In genomic region chr9:67361511-67361910, GRCm38 (mm10) we compare ENCODE assay signal across 22 mouse cellular contexts.
DNase-seq lines count a peak whose midpoint lies in the region; ATAC-seq and TF ChIP-seq lines count a peak whose summit lies in the region.
"Had no signal": no experiment of that assay in that cellular context is flagged by ENCODE, and none has a peak within 500 bp of the region (broad histone marks: within the 10 kb centered on the region; RNA-seq: fewer than 3 reads in every experiment).

No protein-coding gene starts in this region.

- 61% methylated on average over 5 of the region's 5 CpGs for WGBS in forebrain, embryonic 12.5 days
- WGBS in forebrain, embryonic 10.5 days, result 90% methylated on average over 5 of the region's 5 CpGs
- WGBS in midbrain, postnatal 0 days, result 47% methylated on average over 5 of the region's 5 CpGs
- WGBS in midbrain, embryonic 13.5 days, result 71% methylated on average over 5 of the region's 5 CpGs
- 30% methylated on average over 5 of the region's 5 CpGs for WGBS in forebrain, embryonic 16.5 days
- 80% methylated on average over 5 of the region's 5 CpGs for WGBS in liver, embryonic 11.5 days
- WGBS in lung, adult 2 months, result 83% methylated on average over 5 of the region's 5 CpGs

- no peak for DNase-seq in forebrain, embryonic 10.5 days (ENCODE audit: extremely low spot score, low spot score)
- DNase-seq in midbrain, postnatal 0 days (ENCODE audit: low spot score), result peak; percentile 44
- DNase-seq in liver, embryonic 11.5 days (ENCODE audit: low spot score), result no peak
- no peak for DNase-seq in lung, adult 2 months
- DNase-seq: adrenal gland, postnatal 14 days; cerebellum, adult 11 months; cerebellum, adult 8-10 months; cerebellum, postnatal 14 days; embryo, embryonic 11 days; gastrocnemius, adult 2 months; gastrocnemius, postnatal 25 days had no signal

- TF ChIP-seq POLR2A in lung, adult 2 months (IDR thresholded peaks at IDR 0.05; ENCODE audit: borderline replicate concordance, extremely low read depth, low read depth, low read length), result no peak

- no peaks in the 10 kb centered on the region for H3K36me3 ChIP-seq in forebrain, embryonic 12.5 days (replicated peaks)
- H3K36me3 ChIP-seq in forebrain, embryonic 10.5 days (replicated peaks), result peaks cover 16% of the 10 kb centered on the region
- 0 out of 2 replicates have a peak, but pooled peaks cover 4% of the 10 kb centered on the region for H3K36me3 ChIP-seq in midbrain, postnatal 0 days (ENCODE audit: insufficient read depth, low read length)
- 0 out of 2 replicates have a peak, but pooled peaks cover 3% of the 10 kb centered on the region for H3K36me3 ChIP-seq in midbrain, embryonic 13.5 days
- no peaks in the 10 kb centered on the region for H3K36me3 ChIP-seq in forebrain, embryonic 16.5 days (ENCODE audit: control insufficient read depth, insufficient read depth)
- no peaks in the 10 kb centered on the region for H3K36me3 ChIP-seq in liver, embryonic 11.5 days (ENCODE audit: control insufficient read depth, insufficient read depth, low read length)

- no peaks in the 10 kb centered on the region for H3K27me3 ChIP-seq in forebrain, embryonic 12.5 days
- H3K27me3 ChIP-seq in forebrain, embryonic 10.5 days (ENCODE audit: poor library complexity, severe bottlenecking), result no peaks in the 10 kb centered on the region
- no peaks in the 10 kb centered on the region for H3K27me3 ChIP-seq in midbrain, postnatal 0 days (ENCODE audit: insufficient read depth, low read length)
- no peaks in the 10 kb centered on the region for H3K27me3 ChIP-seq in midbrain, embryonic 13.5 days
- no peaks in the 10 kb centered on the region for H3K27me3 ChIP-seq in forebrain, embryonic 16.5 days (replicated peaks; ENCODE audit: control insufficient read depth, insufficient read depth, low read length)
- H3K27me3 ChIP-seq in liver, embryonic 11.5 days (replicated peaks; ENCODE audit: control insufficient read depth, insufficient read depth, low read length), result no peaks in the 10 kb centered on the region
- H3K27me3 ChIP-seq: embryonic facial prominence, embryonic 15.5 days; heart, embryonic 12.5 days; hindbrain, embryonic 15.5 days; Patski had no signal

- TF ChIP-seq CTCF in midbrain, postnatal 0 days (IDR thresholded peaks at IDR 0.05), result no peak
- no peak for TF ChIP-seq CTCF in lung, adult 2 months (IDR thresholded peaks at IDR 0.05; ENCODE audit: insufficient read depth, low read length)

- H3K4me3 ChIP-seq in forebrain, embryonic 12.5 days (replicated peaks), result no peak overlapping the region
- H3K4me3 ChIP-seq in forebrain, embryonic 10.5 days, result no peak overlapping the region
- no peak overlapping the region for H3K4me3 ChIP-seq in midbrain, postnatal 0 days (ENCODE audit: low read depth, low read length)
- no peak overlapping the region for H3K4me3 ChIP-seq in midbrain, embryonic 13.5 days (replicated peaks)
- no peak overlapping the region for H3K4me3 ChIP-seq in forebrain, embryonic 16.5 days (replicated peaks; ENCODE audit: low read length)
- no peak overlapping the region for H3K4me3 ChIP-seq in liver, embryonic 11.5 days (ENCODE audit: low read depth, low read length)
- H3K4me3 ChIP-seq in lung, adult 2 months (replicated peaks; ENCODE audit: extremely low read depth, low read depth, low read length), result no peak overlapping the region
- H3K4me3 ChIP-seq: embryonic facial prominence, embryonic 15.5 days; erythroblast, embryonic 14.5 days; gastrocnemius, adult 2 months; heart, embryonic 12.5 days; hindbrain, embryonic 15.5 days had no signal

- no peak overlapping the region for H3K9ac ChIP-seq in forebrain, embryonic 12.5 days
- H3K9ac ChIP-seq in midbrain, postnatal 0 days (replicated peaks; ENCODE audit: low read length, poor library complexity, severe bottlenecking), result no peak overlapping the region
- no peak overlapping the region for H3K9ac ChIP-seq in midbrain, embryonic 13.5 days (replicated peaks)
- no peak overlapping the region for H3K9ac ChIP-seq in forebrain, embryonic 16.5 days (replicated peaks; ENCODE audit: low read depth, low read length)
- no peak overlapping the region for H3K9ac ChIP-seq in liver, embryonic 11.5 days (ENCODE audit: low read depth, low read length)
- H3K9ac ChIP-seq: embryonic facial prominence, embryonic 15.5 days; heart, embryonic 12.5 days; hindbrain, embryonic 15.5 days had no signal

- no peak overlapping the region for H3K4me2 ChIP-seq in forebrain, embryonic 12.5 days
- H3K4me2 ChIP-seq in midbrain, postnatal 0 days (ENCODE audit: low read depth, low read length, poor library complexity, severe bottlenecking), result no peak overlapping the region
- H3K4me2 ChIP-seq in midbrain, embryonic 13.5 days (replicated peaks), result no peak overlapping the region
- H3K4me2 ChIP-seq in forebrain, embryonic 16.5 days (ENCODE audit: low read length), result no peak overlapping the region
- H3K4me2 ChIP-seq in liver, embryonic 11.5 days, result no peak overlapping the region
- H3K4me2 ChIP-seq: embryonic facial prominence, embryonic 15.5 days; heart, embryonic 12.5 days; hindbrain, embryonic 15.5 days had no signal

- peak overlapping the region; percentile 63 for H3K27ac ChIP-seq in forebrain, embryonic 12.5 days
- no peak overlapping the region; the same call in 1 of the 2 replicates for H3K27ac ChIP-seq in forebrain, embryonic 10.5 days
- H3K27ac ChIP-seq in midbrain, postnatal 0 days (ENCODE audit: low read depth, low read length), result no peak overlapping the region
- no peak overlapping the region for H3K27ac ChIP-seq in midbrain, embryonic 13.5 days
- no peak overlapping the region for H3K27ac ChIP-seq in forebrain, embryonic 16.5 days (ENCODE audit: low read length)
- no peak overlapping the region for H3K27ac ChIP-seq in liver, embryonic 11.5 days (ENCODE audit: low read depth, low read length)
- H3K27ac ChIP-seq: embryonic facial prominence, embryonic 15.5 days; gastrocnemius, adult 2 months; hindbrain, embryonic 15.5 days had no signal

- no peak for ATAC-seq in forebrain, embryonic 12.5 days (ENCODE audit: low FRiP score)
- ATAC-seq in midbrain, postnatal 0 days (ENCODE audit: low FRiP score), result no peak
- no peak for ATAC-seq in midbrain, embryonic 13.5 days
- peak; percentile 58; the same call in 1 of the 2 replicates for ATAC-seq in forebrain, embryonic 16.5 days
- ATAC-seq in liver, embryonic 11.5 days (replicated peaks; ENCODE audit: low FRiP score), result no peak
- ATAC-seq: activated CD4-positive, CD25-positive, alpha-beta regulatory T cell, adult 4 months; inflammation-experienced regulatory T-cells, adult 6 months; intestine, postnatal 0 days; Patski had no signal

- H3K4me1 ChIP-seq in forebrain, embryonic 12.5 days, result no peaks in the 10 kb centered on the region; the same call in 1 of the 2 replicates
- peaks cover 8% of the 10 kb centered on the region; the same call in 1 of the 2 replicates for H3K4me1 ChIP-seq in forebrain, embryonic 10.5 days
- no peaks in the 10 kb centered on the region for H3K4me1 ChIP-seq in midbrain, postnatal 0 days (ENCODE audit: insufficient read depth, low read length)
- 0 out of 2 replicates have a peak, but pooled peaks cover 5% of the 10 kb centered on the region for H3K4me1 ChIP-seq in midbrain, embryonic 13.5 days (replicated peaks)
- peaks cover 3% of the 10 kb centered on the region; the same call in 1 of the 2 replicates for H3K4me1 ChIP-seq in forebrain, embryonic 16.5 days (replicated peaks; ENCODE audit: control insufficient read depth, insufficient read depth, low read length)
- H3K4me1 ChIP-seq in liver, embryonic 11.5 days (replicated peaks; ENCODE audit: control insufficient read depth, insufficient read depth, low read length), result no peaks in the 10 kb centered on the region
- H3K4me1 ChIP-seq in lung, adult 2 months (ENCODE audit: control insufficient read depth, insufficient read depth, low read length), result no peaks in the 10 kb centered on the region
- H3K4me1 ChIP-seq: heart, embryonic 12.5 days had no signal

- H3K9me3 ChIP-seq in forebrain, embryonic 12.5 days, result no peaks in the 10 kb centered on the region
- no peaks in the 10 kb centered on the region; the same call in 1 of the 2 replicates for H3K9me3 ChIP-seq in forebrain, embryonic 10.5 days
- H3K9me3 ChIP-seq in midbrain, postnatal 0 days (ENCODE audit: low read length), result no peaks in the 10 kb centered on the region
- H3K9me3 ChIP-seq in midbrain, embryonic 13.5 days, result no peaks in the 10 kb centered on the region; the same call in 1 of the 2 replicates
- H3K9me3 ChIP-seq in forebrain, embryonic 16.5 days (ENCODE audit: control insufficient read depth, low read length), result no peaks in the 10 kb centered on the region
- H3K9me3 ChIP-seq in liver, embryonic 11.5 days (ENCODE audit: control insufficient read depth, low read length), result no peaks in the 10 kb centered on the region
- H3K9me3 ChIP-seq: embryonic facial prominence, embryonic 15.5 days; hindbrain, embryonic 15.5 days had no signal
